Mouse (Mus musculus) kidney, postnatal 36 days (tissue): ENCODE measurements around the gene Thsd7a.

Experiments used
- DNase-seq, 2 experiments: peaks; one replicate each; pipeline ENCODE4 v3.0.0; 2021 to 2022; ENCODE audit warnings: mixed read lengths in 2 of 2

The Thsd7a gene

GRCm38 (mm10) chr6:12649633-12650032 lies 99.6 kb downstream of the Thsd7a start:
- DNase-seq, result no peak

GRCm38 (mm10) chr6:12628637-12629246 lies 120.5 kb downstream of the Thsd7a start:
- DNase-seq, result no peak

- DNase-seq, result no peak
These were observed 142.5 kb downstream of the Thsd7a start for GRCm38 (mm10) chr6:12606638-12607246.

- DNase-seq, result no peak
These were observed 146.3 kb downstream of the Thsd7a start for GRCm38 (mm10) chr6:12602927-12603326.

- no peak for DNase-seq
These were observed 147.0 kb downstream of the Thsd7a start for GRCm38 (mm10) chr6:12602161-12602560.

- DNase-seq, result no peak
These were observed 164.8 kb downstream of the Thsd7a start for GRCm38 (mm10) chr6:12584456-12584855.

GRCm38 (mm10) chr6:12581143-12581542 lies 168.1 kb downstream of the Thsd7a start:
- no peak for DNase-seq

- no peak for DNase-seq
These were observed 173.5 kb downstream of the Thsd7a start for GRCm38 (mm10) chr6:12575619-12576216.

- no peak for DNase-seq
These were observed 177.0 kb downstream of the Thsd7a start for GRCm38 (mm10) chr6:12572202-12572601.

- DNase-seq, result no peak
These were observed 184.1 kb downstream of the Thsd7a start for GRCm38 (mm10) chr6:12565136-12565535.

GRCm38 (mm10) chr6:12562336-12562735 lies 186.9 kb downstream of the Thsd7a start:
- DNase-seq, result no peak

- no peak for DNase-seq
These were observed 188.7 kb downstream of the Thsd7a start for GRCm38 (mm10) chr6:12560500-12560899.

GRCm38 (mm10) chr6:12555114-12556099 lies 193.8 kb downstream of the Thsd7a start:
- peak; percentile 10 to 24 for DNase-seq

GRCm38 (mm10) chr6:12551176-12551575 lies 198.0 kb downstream of the Thsd7a start:
- no peak for DNase-seq

GRCm38 (mm10) chr6:12550054-12550655 lies 199.1 kb downstream of the Thsd7a start:
- peak; percentile 17 to 27 for DNase-seq

GRCm38 (mm10) chr6:12544096-12544495 lies 205.1 kb downstream of the Thsd7a start:
- DNase-seq, result peak; percentile 18 to 49

- DNase-seq, result no peak
These were observed 206.7 kb downstream of the Thsd7a start for GRCm38 (mm10) chr6:12542496-12542895.

- no peak for DNase-seq
These were observed 230.1 kb downstream of the Thsd7a start for GRCm38 (mm10) chr6:12519121-12519520.

GRCm38 (mm10) chr6:12518283-12518903 lies 230.8 kb downstream of the Thsd7a start:
- DNase-seq, result no peak

- DNase-seq, result no peak
These were observed 231.5 kb downstream of the Thsd7a start for GRCm38 (mm10) chr6:12517726-12518125.

GRCm38 (mm10) chr6:12506877-12507276 lies 242.3 kb downstream of the Thsd7a start:
- DNase-seq, result no peak

GRCm38 (mm10) chr6:12503867-12504266 lies 245.3 kb downstream of the Thsd7a start:
- DNase-seq, result no peak
